Mouse (Mus musculus): Measurements from ENCODE around the gene Ect2l. TPM values are rescaled to one million over a fixed set of nuclear protein-coding genes. Genes with fewer than 3 reads are reported as not detected.

Ect2l gene
- polyA plus RNA-seq, 1 experiment from 2014 or later, result 0.38 TPM

GRCm38 (mm10) chr10:18210119-18210518 lies 571 bp downstream of the Ect2l start:
- no peak overlapping the region for H3K27ac ChIP-seq

DNA sequence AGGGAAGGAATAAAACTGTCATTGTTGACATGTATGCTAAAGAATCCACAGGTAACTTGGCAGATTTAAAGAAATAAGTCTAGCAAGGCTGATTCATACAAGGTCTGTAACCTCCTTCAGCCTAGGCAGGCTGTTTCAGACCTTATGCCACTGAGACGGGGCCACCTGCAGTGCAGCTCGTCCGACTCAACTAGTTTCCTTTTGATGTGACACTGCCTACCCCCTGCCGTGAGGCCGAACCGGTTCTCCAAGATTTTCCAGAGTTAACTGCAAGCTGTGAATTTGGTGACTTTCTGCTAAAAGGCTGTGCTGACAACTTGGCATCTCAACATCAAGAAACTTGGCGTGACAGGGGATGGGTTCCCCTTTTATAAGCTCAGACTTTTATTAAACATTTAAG lies 6.6 kb downstream of the Ect2l start:
- H3K36me3 ChIP-seq, result no peaks in the 10 kb centered on the region
- no peak overlapping the region for H3K9ac ChIP-seq
- H3K27ac ChIP-seq, result no peak overlapping the region
- WGBS, result 21% methylated on average over 7 of the region's 7 CpGs
- no peak overlapping the region for H3K4me3 ChIP-seq (replicated peaks)
- no peaks in the 10 kb centered on the region for H3K4me1 ChIP-seq
- no peak for ATAC-seq (replicated peaks; ENCODE audit: low FRiP score)
- H3K27me3 ChIP-seq, result no peaks in the 10 kb centered on the region
- no peak overlapping the region for H3K4me2 ChIP-seq
- no peaks in the 10 kb centered on the region for H3K9me3 ChIP-seq (replicated peaks)

More at GRCm38 (mm10) chr10:18210119-18210518, 571 bp downstream of the Ect2l start:
- Histone ChIP-seq H3K4me2 (no peak overlapping the region), H3K4me1 (peaks cover 6% of the 10 kb centered on the region), H3K36me3 (no peaks in the 10 kb centered on the region), H3K4me3 (replicated peaks) (no peak overlapping the region), H3K9ac (no peak overlapping the region), H3K9me3 (replicated peaks) (no peaks in the 10 kb centered on the region), H3K27me3 (no peaks in the 10 kb centered on the region)
- no peak for ATAC-seq (replicated peaks; ENCODE audit: low FRiP score)
- WGBS, result 57% methylated on average over 6 of the region's 6 CpGs

GRCm38 (mm10) chr10:18202401-18202800 lies 8.3 kb downstream of the Ect2l start:
- no peak for ATAC-seq (replicated peaks; ENCODE audit: low FRiP score)
- no peak overlapping the region for H3K4me2 ChIP-seq

GRCm38 (mm10) chr10:18200656-18201055 lies 10.0 kb downstream of the Ect2l start:
- 76% methylated on average over 9 of the region's 9 CpGs for WGBS
- no peak overlapping the region for H3K4me3 ChIP-seq (replicated peaks)
- no peak for ATAC-seq (replicated peaks; ENCODE audit: low FRiP score)
- H3K9ac ChIP-seq, result no peak overlapping the region
- no peak overlapping the region for H3K4me2 ChIP-seq
- H3K4me1 ChIP-seq, result peaks cover 4% of the 10 kb centered on the region; the same call in 1 of the 2 replicates
- H3K27me3 ChIP-seq, result no peaks in the 10 kb centered on the region
- H3K27ac ChIP-seq, result no peak overlapping the region
- no peaks in the 10 kb centered on the region for H3K9me3 ChIP-seq (replicated peaks)
- no peaks in the 10 kb centered on the region for H3K36me3 ChIP-seq

More at GRCm38 (mm10) chr10:18202401-18202800, 8.3 kb downstream of the Ect2l start:
- 56% methylated on average over 3 of the region's 3 CpGs for WGBS
- Histone ChIP-seq H3K27me3 (no peaks in the 10 kb centered on the region), H3K9me3 (replicated peaks) (no peaks in the 10 kb centered on the region), H3K4me1 (no peaks in the 10 kb centered on the region), H3K27ac (no peak overlapping the region), H3K36me3 (no peaks in the 10 kb centered on the region), H3K4me3 (replicated peaks) (no peak overlapping the region), H3K9ac (no peak overlapping the region)

GRCm38 (mm10) chr10:18199919-18200318 lies 10.8 kb downstream of the Ect2l start:
- Histone ChIP-seq H3K9me3 (replicated peaks) (no peaks in the 10 kb centered on the region), H3K36me3 (no peaks in the 10 kb centered on the region), H3K4me2 (no peak overlapping the region)

DNA sequence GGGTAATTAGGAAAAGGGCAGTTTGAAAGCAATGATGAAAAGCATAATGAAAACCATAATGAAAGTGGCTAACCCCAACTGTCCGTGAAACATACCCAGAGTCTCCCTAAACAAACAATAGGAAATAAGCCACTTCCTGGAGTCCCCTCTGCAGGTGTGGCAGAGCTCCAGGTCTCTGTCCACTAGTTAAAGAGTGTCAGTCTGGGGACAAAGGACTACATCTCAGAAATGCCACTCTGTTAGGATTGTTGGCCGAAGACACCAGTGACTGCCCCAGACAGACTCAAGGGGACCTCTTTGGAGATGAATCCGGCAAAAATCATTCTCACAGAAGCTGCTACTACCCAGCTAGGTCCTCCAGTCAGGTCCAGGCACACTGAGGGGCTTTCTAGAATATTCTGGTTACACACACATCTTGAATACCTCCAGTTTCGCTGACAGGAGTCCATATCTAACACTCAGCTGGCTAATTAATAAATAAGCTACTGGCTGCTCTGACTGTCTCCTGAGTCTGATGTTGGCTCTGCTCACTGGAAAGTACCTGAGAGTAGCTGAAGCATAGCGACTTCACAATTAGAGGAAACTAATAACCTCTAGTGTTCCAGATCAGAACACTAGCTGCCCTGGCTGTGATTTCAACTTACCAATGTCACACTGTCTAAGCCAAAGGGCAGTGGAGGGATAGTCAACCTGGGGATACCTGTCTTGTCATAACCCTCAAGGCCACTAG lies 12.2 kb downstream of the Ect2l start:
- ATAC-seq (replicated peaks; ENCODE audit: low FRiP score), result no peak
- Histone ChIP-seq H3K4me1 (peaks cover 12% of the 10 kb centered on the region), H3K9me3 (replicated peaks) (no peaks in the 10 kb centered on the region), H3K4me3 (replicated peaks) (no peak overlapping the region), H3K9ac (no peak overlapping the region), H3K4me2 (no peak overlapping the region), H3K27me3 (no peaks in the 10 kb centered on the region), H3K36me3 (no peaks in the 10 kb centered on the region), H3K27ac (no peak overlapping the region)
- WGBS, result 74% methylated on average over 5 of the region's 5 CpGs

More at GRCm38 (mm10) chr10:18199919-18200318, 10.8 kb downstream of the Ect2l start:
- ATAC-seq (replicated peaks; ENCODE audit: low FRiP score), result no peak
- Histone ChIP-seq H3K4me1 (peaks cover 4% of the 10 kb centered on the region; the same call in 1 of the 2 replicates), H3K27ac (no peak overlapping the region), H3K4me3 (replicated peaks) (no peak overlapping the region), H3K27me3 (no peaks in the 10 kb centered on the region), H3K9ac (no peak overlapping the region)
- WGBS, result 78% methylated on average over 4 of the region's 4 CpGs

DNA sequence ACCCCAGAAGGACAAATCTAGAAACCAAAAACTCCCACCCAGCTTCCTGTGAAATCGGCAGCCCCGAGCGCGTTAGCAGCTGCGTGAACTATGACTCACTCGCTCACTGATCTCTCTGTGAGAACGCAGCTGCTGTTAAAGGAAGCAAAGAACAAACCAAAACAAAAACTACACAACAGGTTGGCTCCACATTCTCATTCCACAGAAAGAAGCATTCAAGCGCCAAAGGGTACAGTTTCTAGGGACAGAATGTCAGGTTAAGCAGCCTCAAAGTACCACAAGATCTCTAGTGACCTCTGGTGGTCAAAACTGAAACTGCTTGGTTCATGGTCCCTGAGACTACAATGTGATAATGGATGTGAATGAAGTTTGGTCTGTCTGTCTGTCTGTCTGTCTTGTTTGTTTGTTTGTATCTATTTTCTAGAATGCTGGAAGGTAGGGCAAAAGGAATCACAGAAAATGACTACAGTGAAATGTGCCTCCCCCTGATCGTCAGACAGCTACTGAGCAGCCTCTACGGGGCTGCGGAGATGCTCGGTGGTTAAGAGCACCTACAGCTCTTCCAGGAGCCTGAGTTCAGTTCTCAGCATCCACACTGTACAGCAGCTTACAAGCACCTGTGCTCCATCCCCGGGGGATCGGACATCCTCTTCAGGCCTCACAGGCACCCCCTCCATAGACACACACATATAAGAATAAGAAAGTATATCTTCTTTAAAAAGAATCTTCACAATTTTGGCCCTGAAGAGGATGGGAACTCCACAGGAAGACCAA lies 13.3 kb downstream of the Ect2l start:
- 39% methylated on average over 14 of the region's 14 CpGs for WGBS
- Histone ChIP-seq H3K27ac (no peak overlapping the region), H3K27me3 (no peaks in the 10 kb centered on the region), H3K4me2 (peak overlapping the region; percentile 64), H3K9ac (no peak overlapping the region), H3K9me3 (replicated peaks) (no peaks in the 10 kb centered on the region), H3K4me1 (peaks cover 12% of the 10 kb centered on the region), H3K36me3 (no peaks in the 10 kb centered on the region), H3K4me3 (replicated peaks) (peak overlapping the region; percentile 43)
- ATAC-seq (replicated peaks; ENCODE audit: low FRiP score), result no peak; the same call in 1 of the 2 replicates

DNA sequence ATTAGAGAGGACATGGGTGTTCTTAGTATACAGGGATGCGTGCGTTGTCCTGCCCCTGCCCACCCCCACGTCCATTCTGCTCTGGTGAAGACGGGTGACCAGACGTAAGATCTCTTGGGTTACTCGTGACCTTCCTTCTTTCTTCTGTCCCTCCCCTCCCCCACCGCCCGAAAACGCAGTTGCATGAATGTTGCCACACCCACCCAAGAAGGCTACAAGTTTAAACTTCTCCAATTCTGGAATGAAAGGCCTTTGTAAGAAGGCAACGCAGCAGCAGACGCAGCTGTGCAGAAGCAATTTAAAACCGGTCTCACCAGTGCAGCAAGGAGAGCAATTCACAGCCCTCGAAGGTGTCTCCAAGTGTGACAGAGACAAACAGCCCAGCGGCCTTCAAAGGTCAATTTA lies 16.0 kb downstream of the Ect2l start:
- Histone ChIP-seq H3K27ac (no peak overlapping the region), H3K27me3 (no peaks in the 10 kb centered on the region), H3K9me3 (replicated peaks) (no peaks in the 10 kb centered on the region), H3K4me3 (replicated peaks) (no peak overlapping the region), H3K36me3 (no peaks in the 10 kb centered on the region), H3K4me2 (peak overlapping the region; percentile 25; the same call in 1 of the 2 replicates), H3K9ac (no peak overlapping the region), H3K4me1 (peaks cover 24% of the 10 kb centered on the region)
- peak; percentile 38; the same call in 1 of the 2 replicates for ATAC-seq (replicated peaks; ENCODE audit: low FRiP score)
- 28% methylated on average over 14 of the region's 14 CpGs for WGBS

DNA sequence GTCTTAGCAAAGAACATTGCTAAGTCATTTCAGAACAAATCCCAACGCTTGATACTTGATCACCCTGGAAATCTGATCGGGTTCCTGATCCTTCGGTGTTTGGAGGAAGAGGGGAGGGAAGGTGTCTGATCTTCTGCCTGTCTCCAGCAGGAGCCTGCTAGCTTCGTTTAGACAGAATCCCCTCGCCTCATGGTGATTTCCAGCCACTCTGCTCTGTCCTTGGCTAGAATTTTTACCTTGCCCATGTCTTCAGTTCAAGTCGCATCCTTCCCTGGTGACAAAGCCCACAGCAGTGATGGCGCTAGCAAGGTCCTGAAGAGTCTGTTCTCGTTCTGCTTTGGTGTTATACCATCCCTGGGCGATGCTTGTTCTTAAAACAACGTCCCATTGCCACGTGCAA lies 16.5 kb downstream of the Ect2l start:
- ATAC-seq (replicated peaks; ENCODE audit: low FRiP score), result no peak
- no peaks in the 10 kb centered on the region for H3K36me3 ChIP-seq
- H3K4me1 ChIP-seq, result peaks cover 24% of the 10 kb centered on the region
- 0 out of 2 replicates have a peak overlapping the region, but pooled peaks have one; percentile 25 for H3K4me2 ChIP-seq
- H3K27me3 ChIP-seq, result no peaks in the 10 kb centered on the region
- no peaks in the 10 kb centered on the region for H3K9me3 ChIP-seq (replicated peaks)
- no peak overlapping the region for H3K4me3 ChIP-seq (replicated peaks)
- H3K9ac ChIP-seq, result no peak overlapping the region
- H3K27ac ChIP-seq, result no peak overlapping the region
- WGBS, result 67% methylated on average over 11 of the region's 11 CpGs

- WGBS, result 62% methylated on average over 11 of the region's 11 CpGs
- no peaks in the 10 kb centered on the region for H3K36me3 ChIP-seq
- H3K9me3 ChIP-seq (replicated peaks), result no peaks in the 10 kb centered on the region
- H3K9ac ChIP-seq, result no peak overlapping the region
- H3K4me1 ChIP-seq, result peaks cover 24% of the 10 kb centered on the region
- H3K27ac ChIP-seq, result no peak overlapping the region
- no peak overlapping the region for H3K4me2 ChIP-seq
- H3K27me3 ChIP-seq, result no peaks in the 10 kb centered on the region
- ATAC-seq (replicated peaks; ENCODE audit: low FRiP score), result no peak
- H3K4me3 ChIP-seq (replicated peaks), result no peak overlapping the region
These were observed 17.5 kb downstream of the Ect2l start for GRCm38 (mm10) chr10:18193221-18193620.

GRCm38 (mm10) chr10:18191706-18192105 lies 19.0 kb downstream of the Ect2l start:
- ATAC-seq (replicated peaks; ENCODE audit: low FRiP score), result 0 out of 2 replicates have a peak, but pooled peaks have one; percentile 23
- no peak overlapping the region for H3K4me2 ChIP-seq
- no peaks in the 10 kb centered on the region for H3K27me3 ChIP-seq
- H3K4me3 ChIP-seq (replicated peaks), result no peak overlapping the region
- no peaks in the 10 kb centered on the region for H3K9me3 ChIP-seq (replicated peaks)
- no peak overlapping the region for H3K9ac ChIP-seq
- WGBS, result 30% methylated on average over 8 of the region's 8 CpGs
- no peak overlapping the region for H3K27ac ChIP-seq
- H3K4me1 ChIP-seq, result peaks cover 20% of the 10 kb centered on the region
- no peaks in the 10 kb centered on the region for H3K36me3 ChIP-seq

GRCm38 (mm10) chr10:18189498-18189897 lies 21.2 kb downstream of the Ect2l start:
- H3K4me2 ChIP-seq, result no peak overlapping the region
- H3K27ac ChIP-seq, result no peak overlapping the region
- WGBS, result 80% methylated on average over 4 of the region's 4 CpGs
- ATAC-seq (replicated peaks; ENCODE audit: low FRiP score), result no peak
- peaks cover 16% of the 10 kb centered on the region for H3K4me1 ChIP-seq
- no peak overlapping the region for H3K9ac ChIP-seq
- H3K4me3 ChIP-seq (replicated peaks), result no peak overlapping the region
- H3K36me3 ChIP-seq, result no peaks in the 10 kb centered on the region
- no peaks in the 10 kb centered on the region for H3K27me3 ChIP-seq
- H3K9me3 ChIP-seq (replicated peaks), result no peaks in the 10 kb centered on the region

Data from kidney, embryonic 15.5 days (tissue).